Mouse (Mus musculus): ENCODE results near the gene Wdr60.

Wdr60 gene

GRCm38 (mm10) chr12:116269450-116269849 lies 6.6 kb upstream of the Wdr60 start:
- in situ Hi-C loops (cut with MboI, MseI): no loop called here

- in situ Hi-C loops (cut with MboI, MseI): no loop called here
These were observed 2.5 kb upstream of the Wdr60 start for GRCm38 (mm10) chr12:116265275-116265674.

GRCm38 (mm10) chr12:116264756-116265155 lies 1.9 kb upstream of the Wdr60 start:
- in situ Hi-C loops (cut with MboI, MseI): loop anchor here (5.0 kb wide), 1 partner anchor 138 kb away; no protein-coding TSS in a partner anchor

- in situ Hi-C loops (cut with MboI, MseI): no loop called here
These were observed 4.5 kb downstream of the Wdr60 start for GRCm38 (mm10) chr12:116258321-116258720.

GRCm38 (mm10) chr12:116255636-116256035 lies 7.2 kb downstream of the Wdr60 start:
- in situ Hi-C loops (cut with MboI, MseI): no loop called here

GRCm38 (mm10) chr12:116254652-116255051 lies 8.2 kb downstream of the Wdr60 start:
- in situ Hi-C loops (cut with MboI, MseI): no loop called here

GRCm38 (mm10) chr12:116244601-116245000 lies 18.2 kb downstream of the Wdr60 start:
- in situ Hi-C loops (cut with MboI, MseI): no loop called here

GRCm38 (mm10) chr12:116238803-116239202 lies 24.0 kb downstream of the Wdr60 start:
- in situ Hi-C loops (cut with MboI, MseI): no loop called here

GRCm38 (mm10) chr12:116238370-116238769 lies 24.5 kb downstream of the Wdr60 start:
- in situ Hi-C loops (cut with MboI, MseI): no loop called here

- in situ Hi-C loops (cut with MboI, MseI): no loop called here
These were observed 26.2 kb downstream of the Wdr60 start for GRCm38 (mm10) chr12:116236658-116237057.

- in situ Hi-C loops (cut with MboI, MseI): no loop called here
These were observed 27.5 kb downstream of the Wdr60 start for GRCm38 (mm10) chr12:116235356-116235755.

GRCm38 (mm10) chr12:116232061-116232460 lies 30.8 kb downstream of the Wdr60 start:
- in situ Hi-C loops (cut with MboI, MseI): no loop called here

- in situ Hi-C loops (cut with MboI, MseI): no loop called here
These were observed 31.2 kb downstream of the Wdr60 start for GRCm38 (mm10) chr12:116231612-116232011.

GRCm38 (mm10) chr12:116229451-116229850 lies 33.4 kb downstream of the Wdr60 start:
- in situ Hi-C loops (cut with MboI, MseI): no loop called here

- in situ Hi-C loops (cut with MboI, MseI): no loop called here
These were observed 36.3 kb downstream of the Wdr60 start for GRCm38 (mm10) chr12:116226289-116227057.

- in situ Hi-C loops (cut with MboI, MseI): no loop called here
These were observed 39.7 kb downstream of the Wdr60 start for GRCm38 (mm10) chr12:116223107-116223506.

GRCm38 (mm10) chr12:116207486-116207885 lies 55.3 kb downstream of the Wdr60 start:
- in situ Hi-C loops (cut with MboI, MseI): no loop called here

GRCm38 (mm10) chr12:116205726-116206125 lies 57.1 kb downstream of the Wdr60 start:
- in situ Hi-C loops (cut with MboI, MseI): no loop called here

- in situ Hi-C loops (cut with MboI, MseI): loop anchor here (5.0 kb wide), 1 partner anchor 135 kb away; no protein-coding TSS in a partner anchor
These were observed 60.4 kb downstream of the Wdr60 start for GRCm38 (mm10) chr12:116202176-116202981.

GRCm38 (mm10) chr12:116198791-116199190 lies 64.0 kb downstream of the Wdr60 start:
- in situ Hi-C loops (cut with MboI, MseI): no loop called here

- in situ Hi-C loops (cut with MboI, MseI): no loop called here
These were observed 66.6 kb downstream of the Wdr60 start for GRCm38 (mm10) chr12:116196221-116196620.

- in situ Hi-C loops (cut with MboI, MseI): loop anchor here (5.0 kb wide), 1 partner anchor 147 kb away; the partner anchor contains the start of gene Zfp386
These were observed 68.2 kb downstream of the Wdr60 start for GRCm38 (mm10) chr12:116194641-116195040.
